Mouse (Mus musculus) cerebellum, adult 2 months (tissue): ENCODE data around the gene Mapk10. TPM values are rescaled to one million over a fixed set of nuclear protein-coding genes. Genes with fewer than 3 reads are reported as not detected.

Experiments used
- DNase-seq, 2 experiments: peaks; one replicate each; pipeline ENCODE4 v3.0.0; 2021
- H3K27ac ChIP-seq: fragments of 200-500 bp; 2 replicates; pipeline ENCODE4 v1.5.1; 2012; ENCODE audit warnings: low read length, control low read depth, inconsistent platforms; ENCODE audit not compliant: insufficient read depth
- H3K27me3 ChIP-seq: fragments of 200-500 bp; 2 replicates; pipeline ENCODE4 v1.6.1; 2012; ENCODE audit warnings: inconsistent platforms, mild to moderate bottlenecking, low read length, moderate library complexity; ENCODE audit not compliant: control insufficient read depth, insufficient read depth
- H3K4me1 ChIP-seq: fragments of 200-500 bp; 2 replicates; pipeline ENCODE4 v1.6.1; 2011; ENCODE audit warnings: low read length; ENCODE audit not compliant: control insufficient read depth, insufficient read depth
- H3K4me3 ChIP-seq: fragments of 200-500 bp; replicated peaks from 2 replicates; pipeline ENCODE3; 2011; ENCODE audit warnings: mild to moderate bottlenecking, low read depth, low read length, control low read depth; ENCODE audit not compliant: insufficient read depth
- CTCF ChIP-seq: fragments of 200-500 bp; IDR thresholded peaks from 2 replicates; pipeline ENCODE4 v1.5.1; 2011; ENCODE audit warnings: low read depth, mild to moderate bottlenecking, control low read depth, low read length, moderate library complexity, borderline replicate concordance; ENCODE audit not compliant: insufficient read depth
- POLR2A ChIP-seq: fragments of 200-500 bp; IDR thresholded peaks from 2 replicates; pipeline ENCODE4 v1.6.1; 2011; ENCODE audit warnings: low read length, control low read depth, borderline replicate concordance; ENCODE audit not compliant: insufficient read depth
- WGBS: fragments of 180-500 bp; shearing (Covaris S2); methylation state at CpG from one replicate; pipeline ENCODE4 v1.1.7; 2018; 5-methylcytosine and 5-hydroxymethylcytosine counted together
- polyA plus RNA-seq: library from polyadenylated mRNA; depleted of rRNA; stranded (reverse); fragments of >200 nt; gene quantifications from 2 replicates; pipeline ENCODE4 v1.2.3, GENCODE M21; 2012

Gene Mapk10
- polyA plus RNA-seq, 1 experiment = 167 TPM

DNA sequence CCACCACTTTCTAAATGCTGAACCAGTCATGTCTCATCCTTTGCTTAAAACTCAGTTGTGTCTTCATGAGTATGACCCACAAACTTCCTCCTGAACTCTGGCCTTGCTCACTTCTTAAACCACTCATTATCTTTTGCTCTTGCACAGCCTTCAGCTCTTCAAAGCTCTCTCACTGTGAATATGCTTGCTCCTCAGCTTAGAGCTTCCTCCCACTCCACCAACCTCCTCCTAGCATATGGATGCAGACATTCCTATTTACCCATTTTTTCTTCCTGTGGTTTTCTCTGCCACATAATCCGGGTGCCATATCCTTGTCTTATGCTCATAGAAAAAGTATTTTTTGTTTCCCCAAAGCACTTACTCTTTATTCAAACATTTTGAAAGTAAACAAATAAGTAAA is 26.9 kb downstream of the Mapk10 start:
- WGBS = 96% methylated on average over 1 of the region's 1 CpGs
- no peak overlapping the region for H3K4me3 ChIP-seq
- DNase-seq = no peak
- H3K4me1 ChIP-seq = peaks cover 6% of the 10 kb centered on the region; the same call in 1 of the 2 replicates
- no peaks in the 10 kb centered on the region for H3K27me3 ChIP-seq
- no peak overlapping the region for H3K27ac ChIP-seq
- TF ChIP-seq POLR2A = no peak
- TF ChIP-seq CTCF = no peak

DNA sequence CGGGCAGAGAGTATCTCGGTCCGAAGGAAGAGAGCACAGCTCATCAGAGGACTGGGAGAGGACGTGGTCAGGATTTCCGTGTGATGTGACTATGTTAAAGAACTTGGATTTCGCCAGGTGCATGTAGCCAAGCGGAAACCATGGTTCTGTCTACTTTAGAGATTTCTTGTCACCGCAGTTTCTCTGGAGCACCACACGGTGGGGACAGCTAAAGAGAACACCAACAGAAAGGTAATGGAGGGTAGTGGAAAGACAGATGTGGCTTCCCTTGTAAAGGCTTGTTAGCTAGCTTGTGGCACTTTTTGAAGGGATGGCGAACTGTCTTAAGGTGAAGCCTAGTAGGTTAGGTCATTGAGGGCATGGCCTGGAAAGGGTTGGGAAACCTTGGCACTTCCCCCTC is 29.5 kb downstream of the Mapk10 start:
- DNase-seq = no peak
- H3K27ac ChIP-seq = no peak overlapping the region
- WGBS = 91% methylated on average over 10 of the region's 10 CpGs
- no peak overlapping the region for H3K4me3 ChIP-seq
- TF ChIP-seq POLR2A (no peak), CTCF (no peak)
- peaks cover 11% of the 10 kb centered on the region for H3K4me1 ChIP-seq
- H3K27me3 ChIP-seq = no peaks in the 10 kb centered on the region

DNA sequence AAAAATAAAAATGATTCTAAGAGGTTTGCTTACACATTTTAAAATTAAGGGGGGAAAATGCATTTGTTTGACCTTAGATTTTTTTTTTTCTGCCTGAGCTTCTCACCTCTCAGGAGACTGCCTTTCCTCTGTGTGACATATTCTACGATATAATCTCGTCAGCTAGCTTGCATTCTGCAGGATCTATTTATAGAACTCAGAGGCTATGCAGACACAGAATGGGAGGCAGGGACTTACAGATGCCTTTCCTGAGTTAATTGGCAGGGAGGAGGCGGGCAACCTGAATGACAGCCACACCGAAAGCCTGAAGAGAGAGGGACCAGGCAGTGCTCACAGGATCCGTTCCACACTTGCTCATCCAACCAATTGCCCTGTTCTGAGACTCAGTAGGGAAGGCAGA is 34.1 kb downstream of the Mapk10 start:
- peak in 1 of 2 experiments; percentile 51 for DNase-seq
- H3K4me1 ChIP-seq = peaks cover 22% of the 10 kb centered on the region
- 4% methylated on average over 5 of the region's 5 CpGs for WGBS
- no peak overlapping the region for H3K4me3 ChIP-seq
- peak overlapping the region; percentile 38; the same call in 1 of the 2 replicates for H3K27ac ChIP-seq
- TF ChIP-seq CTCF (no peak), POLR2A (no peak)
- H3K27me3 ChIP-seq = no peaks in the 10 kb centered on the region

DNA sequence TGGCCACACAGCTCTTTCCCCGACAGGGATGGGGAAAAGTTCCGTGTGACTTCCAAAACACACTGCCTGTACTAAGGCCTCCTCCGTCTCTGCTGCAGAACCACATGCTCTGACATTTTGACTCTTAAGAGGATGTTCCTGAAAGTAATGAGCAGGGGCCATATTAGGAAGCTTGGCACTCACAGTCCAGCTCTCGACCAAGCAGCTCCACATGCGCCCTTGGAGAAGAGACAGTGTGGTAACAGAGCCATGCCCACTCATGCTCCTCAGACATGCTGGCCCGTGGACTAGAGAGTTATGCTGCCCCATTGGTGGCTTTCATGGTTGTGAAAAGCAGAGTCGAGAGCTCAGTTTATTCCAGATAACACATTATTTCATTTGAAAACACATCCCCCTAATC is 35.1 kb downstream of the Mapk10 start:
- 48% methylated on average over 7 of the region's 7 CpGs for WGBS
- H3K27ac ChIP-seq = no peak overlapping the region

DNA sequence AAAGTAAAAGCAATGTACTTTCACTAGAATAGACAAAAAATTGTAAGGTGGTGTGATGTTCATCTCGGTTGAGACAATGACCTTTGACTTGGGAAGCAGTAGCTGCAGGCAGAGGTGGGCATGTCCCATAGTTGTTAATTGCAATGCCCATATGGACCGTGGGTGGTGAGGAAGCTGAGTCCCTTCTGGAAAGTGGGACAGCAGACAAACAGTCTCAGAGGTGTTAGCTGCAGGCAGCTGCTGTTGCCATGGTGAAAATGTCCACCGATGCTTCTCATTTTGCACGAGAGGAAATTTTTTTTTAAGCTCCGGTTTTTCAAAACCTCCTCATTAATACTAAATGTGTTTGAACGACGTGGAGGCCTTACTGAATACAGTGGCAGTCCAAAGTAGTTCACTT is 36.5 kb downstream of the Mapk10 start:
- no peaks in the 10 kb centered on the region for H3K27me3 ChIP-seq
- H3K27ac ChIP-seq = no peak overlapping the region
- WGBS = 28% methylated on average over 7 of the region's 7 CpGs
- TF ChIP-seq CTCF (no peak), POLR2A (no peak)
- peak in 1 of 2 experiments; percentile 29 for DNase-seq
- peaks cover 22% of the 10 kb centered on the region for H3K4me1 ChIP-seq
- H3K4me3 ChIP-seq = no peak overlapping the region

More for the DNA sequence above, 35.1 kb downstream of the Mapk10 start:
- TF ChIP-seq POLR2A (no peak), CTCF (no peak)
- Histone ChIP-seq H3K4me1 (peaks cover 22% of the 10 kb centered on the region), H3K27me3 (no peaks in the 10 kb centered on the region), H3K4me3 (no peak overlapping the region)
- no peak for DNase-seq

DNA sequence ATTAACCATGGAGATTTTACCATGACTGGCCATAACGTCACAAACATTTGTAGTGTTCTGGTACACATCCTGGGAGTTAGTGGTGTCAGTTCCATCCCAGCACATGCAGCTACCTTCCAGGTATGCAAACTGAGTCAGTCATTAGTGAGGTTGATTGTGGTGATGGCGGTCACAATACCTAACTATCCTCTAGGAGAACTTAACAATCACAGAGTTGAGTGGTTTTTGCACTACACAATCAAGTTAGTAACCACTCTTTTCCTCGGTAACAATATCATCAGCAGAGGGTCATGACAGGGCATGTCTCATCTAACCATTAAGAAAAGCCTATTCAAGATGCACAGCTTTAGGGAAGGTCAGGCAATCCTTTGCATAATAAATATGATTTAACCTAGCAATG is 39.9 kb downstream of the Mapk10 start:
- Histone ChIP-seq H3K27ac (no peak overlapping the region), H3K4me1 (peaks cover 10% of the 10 kb centered on the region), H3K27me3 (no peaks in the 10 kb centered on the region), H3K4me3 (no peak overlapping the region)
- TF ChIP-seq CTCF (no peak), POLR2A (no peak)
- DNase-seq = no peak
- WGBS = 79% methylated on average over 3 of the region's 3 CpGs

DNA sequence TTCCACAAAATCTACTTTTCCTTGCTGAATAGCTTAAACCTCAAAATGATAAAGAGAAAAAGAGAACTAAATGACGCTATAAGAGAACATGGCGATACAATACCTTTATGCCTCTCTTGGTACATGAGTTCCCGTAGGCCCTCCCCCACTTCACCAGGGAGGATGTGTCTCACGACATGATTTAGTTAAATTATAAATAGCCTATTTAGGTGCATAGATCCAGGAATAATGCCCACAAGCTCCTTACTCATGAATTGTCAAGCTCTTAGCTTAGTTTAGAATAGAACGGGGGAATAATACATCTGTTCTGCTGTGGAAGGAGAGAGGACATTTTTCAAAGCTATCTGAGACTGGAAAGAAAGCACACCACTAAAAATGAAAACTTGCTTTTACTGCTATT is 43.8 kb downstream of the Mapk10 start:
- no peaks in the 10 kb centered on the region for H3K27me3 ChIP-seq
- DNase-seq = no peak
- no peak overlapping the region for H3K27ac ChIP-seq

DNA sequence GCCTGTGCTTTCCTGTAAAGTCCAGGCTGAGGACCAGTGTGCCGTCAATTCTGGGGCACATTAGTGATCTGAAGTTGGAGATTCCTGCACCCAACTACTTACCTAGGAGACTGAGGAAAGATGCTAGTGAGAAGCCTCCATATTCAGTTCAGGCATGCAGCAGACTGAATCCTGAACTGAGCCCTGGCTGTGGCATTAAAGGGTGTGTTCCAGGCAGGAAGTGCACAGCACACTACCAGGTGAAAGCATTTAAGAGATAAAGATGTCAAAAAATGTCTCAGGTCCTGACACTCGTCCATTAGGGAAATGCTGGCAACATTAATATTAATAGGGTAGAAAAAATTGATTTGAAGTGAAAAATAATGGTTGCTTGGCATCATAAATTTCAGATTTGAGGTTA is 44.4 kb downstream of the Mapk10 start:
- H3K27me3 ChIP-seq = no peaks in the 10 kb centered on the region
- H3K27ac ChIP-seq = no peak overlapping the region
- no peak overlapping the region for H3K4me3 ChIP-seq
- H3K4me1 ChIP-seq = peaks cover 3% of the 10 kb centered on the region; the same call in 1 of the 2 replicates
- no peak for DNase-seq
- TF ChIP-seq POLR2A = no peak
- TF ChIP-seq CTCF = no peak
- 61% methylated on average over 2 of the region's 2 CpGs for WGBS

More for the DNA sequence above, 43.8 kb downstream of the Mapk10 start:
- Histone ChIP-seq H3K4me3 (no peak overlapping the region), H3K4me1 (peaks cover under 1% of the 10 kb centered on the region; the same call in 1 of the 2 replicates)
- WGBS = 72% methylated on average over 5 of the region's 5 CpGs
- TF ChIP-seq CTCF (no peak), POLR2A (no peak)
